Mouse (Mus musculus) ES-CJ7 (cell line): ENCODE measurements around the gene Guca2b.

Source experiments
- DNase-seq: peaks from one replicate; pipeline ENCODE4 v3.0.0; 2011; ENCODE audit warnings: low read depth, low spot score

Guca2b gene

DNA sequence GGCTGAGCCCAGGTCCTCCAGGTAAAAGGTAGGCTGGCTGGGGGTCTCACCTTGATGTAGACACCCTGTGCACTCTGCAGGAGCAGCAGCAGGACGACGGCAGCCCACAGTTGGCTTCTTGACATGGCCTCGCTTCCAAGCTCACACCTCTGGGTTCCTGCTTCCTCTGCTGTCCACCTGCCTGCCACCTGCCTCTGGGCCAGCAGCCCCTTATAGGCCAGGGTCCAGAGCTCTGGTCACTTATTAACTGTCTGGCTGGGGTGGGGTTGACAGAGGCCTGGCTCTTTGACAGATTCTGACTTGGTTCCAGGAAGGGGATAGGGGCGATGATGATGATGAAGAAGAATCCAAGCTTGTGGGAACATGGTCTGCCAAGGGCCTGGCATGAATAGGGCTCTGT lies at the start of gene Guca2b:
Gene Guca2b (minus strand): TSS at position 224 of the 400 bp plus-strand sequence.
- DNase-seq, result no peak

DNA sequence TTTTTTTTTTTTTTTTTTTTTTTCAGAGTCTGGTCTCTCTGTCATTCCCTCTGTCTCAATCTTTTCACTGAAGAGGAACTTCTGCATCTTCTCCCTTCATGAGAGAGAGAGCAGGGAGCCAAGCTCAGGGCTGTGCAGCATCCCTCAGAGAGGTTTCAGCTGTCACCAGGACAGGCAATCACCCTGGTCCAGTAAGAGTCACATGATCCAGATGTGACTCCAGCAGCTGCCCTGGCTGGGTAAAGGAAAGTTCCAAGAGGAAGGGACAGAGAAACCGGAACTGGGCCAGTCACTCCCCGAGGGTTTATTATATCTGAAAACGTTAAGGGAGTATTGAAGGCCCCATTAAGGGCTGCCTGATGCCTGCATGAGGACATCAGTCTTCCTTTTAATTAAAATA lies 49.0 kb upstream of the Guca2b start:
- no peak for DNase-seq

DNA sequence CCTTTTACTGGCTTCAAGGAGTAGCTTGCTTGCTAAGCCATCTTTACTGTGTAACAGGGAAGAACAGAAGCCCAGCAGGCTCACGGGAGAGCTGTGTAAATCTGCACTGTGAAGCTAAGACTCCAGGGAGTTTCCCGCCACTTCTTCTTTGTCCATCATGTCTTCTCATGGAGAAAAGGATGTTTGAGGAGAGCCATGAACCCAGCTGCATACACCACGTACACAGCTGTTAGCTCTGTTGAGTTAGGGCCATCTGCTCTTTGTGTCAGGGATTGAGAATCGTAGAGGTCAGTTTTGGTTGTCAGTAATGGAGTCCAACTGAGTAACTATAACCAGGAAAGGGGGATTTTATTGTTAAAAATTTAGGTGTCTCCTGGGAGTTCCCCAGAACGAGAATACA lies 48.6 kb upstream of the Guca2b start:
- DNase-seq, result no peak

DNA sequence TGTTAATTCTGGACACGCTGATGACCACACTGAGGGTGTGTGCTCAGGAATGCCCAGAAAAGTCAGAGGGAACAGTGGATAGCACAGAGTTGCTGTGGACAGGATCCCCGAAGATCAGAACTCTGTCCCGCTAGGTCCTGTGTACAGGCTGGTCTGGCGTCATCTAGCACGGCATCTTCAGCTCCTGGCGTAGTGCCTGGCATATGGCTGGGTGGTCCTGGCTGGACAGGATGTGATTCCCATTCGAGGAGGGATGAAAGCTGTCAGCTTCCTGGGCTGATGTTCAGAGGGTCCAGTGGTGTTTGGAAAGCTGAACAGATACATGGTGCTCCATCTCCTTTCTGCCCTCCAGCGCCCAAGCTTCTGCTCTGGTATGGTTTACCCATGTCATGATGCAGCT lies 45.2 kb upstream of the Guca2b start:
- no peak for DNase-seq

DNA sequence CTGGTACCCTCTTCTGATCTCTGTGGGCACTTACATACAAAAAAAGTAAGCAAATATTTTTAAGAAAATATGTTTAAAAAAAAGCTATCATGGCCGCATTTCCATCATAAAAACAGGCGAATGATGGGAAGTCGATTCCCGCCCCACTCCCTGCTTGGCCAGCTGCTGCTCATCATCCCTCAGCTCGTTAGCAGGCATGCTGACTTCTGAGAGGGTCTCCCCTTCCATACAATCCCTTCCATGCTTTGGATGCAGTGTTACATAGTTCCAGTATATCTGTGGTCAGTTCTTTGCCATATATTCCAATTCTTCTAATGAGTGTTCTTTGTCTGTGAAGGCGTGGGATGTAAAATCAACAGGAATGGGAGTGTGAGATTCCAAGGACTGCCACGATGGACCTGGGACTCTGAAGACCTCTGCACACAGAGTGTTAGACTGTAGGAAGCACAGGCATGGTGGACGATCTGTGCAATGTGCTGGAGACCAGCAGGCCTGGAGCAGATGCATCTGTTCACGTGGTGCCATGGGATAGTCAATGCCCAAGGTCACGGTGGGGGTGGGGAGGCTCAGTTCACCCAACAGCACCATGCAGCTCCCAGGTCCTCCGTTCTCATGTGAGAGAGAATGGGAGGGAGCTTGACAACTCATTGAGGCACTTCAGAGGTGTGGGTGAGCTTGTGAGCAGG lies 42.7 kb upstream of the Guca2b start:
- no peak for DNase-seq

DNA sequence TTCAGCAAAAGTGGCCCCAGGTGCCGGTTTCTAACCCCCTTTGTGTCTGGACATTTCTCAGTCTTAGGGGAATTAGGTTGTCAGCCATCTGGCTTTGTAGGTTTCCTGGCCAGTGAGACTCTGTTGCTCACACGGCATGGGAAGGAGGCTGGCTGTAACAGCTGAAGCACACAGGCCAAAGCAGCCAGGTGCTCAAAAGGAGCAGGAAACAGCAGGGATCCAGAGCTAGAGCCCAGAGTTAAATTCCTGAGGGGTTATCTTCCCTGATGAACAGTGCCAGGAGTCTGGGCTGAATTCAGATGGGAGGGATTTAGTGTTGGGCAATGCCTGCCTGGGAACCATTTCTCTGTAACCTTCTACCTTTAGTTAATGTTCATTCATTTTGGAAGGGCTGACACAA lies 39.6 kb upstream of the Guca2b start:
- DNase-seq, result no peak

DNA sequence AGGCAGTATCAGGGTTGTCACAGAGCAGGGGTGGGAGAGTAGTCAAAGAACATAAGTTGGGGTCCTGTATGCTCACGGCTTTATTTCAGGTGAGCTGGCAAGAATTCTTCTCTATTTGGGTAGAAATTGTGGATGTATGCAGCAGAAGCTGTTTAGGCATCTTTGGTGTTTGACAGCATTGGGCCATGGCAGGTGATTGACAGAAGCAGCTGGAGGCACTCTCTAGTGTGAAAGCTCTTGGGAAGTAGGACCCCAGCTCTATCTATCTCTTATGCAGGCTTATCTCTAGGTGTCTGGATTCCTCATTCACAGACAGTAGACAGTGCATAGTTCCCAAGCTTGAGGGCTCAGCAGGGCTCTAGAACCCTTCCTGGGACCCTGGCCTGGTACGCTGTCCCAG lies 27.0 kb upstream of the Guca2b start:
- no peak for DNase-seq

DNA sequence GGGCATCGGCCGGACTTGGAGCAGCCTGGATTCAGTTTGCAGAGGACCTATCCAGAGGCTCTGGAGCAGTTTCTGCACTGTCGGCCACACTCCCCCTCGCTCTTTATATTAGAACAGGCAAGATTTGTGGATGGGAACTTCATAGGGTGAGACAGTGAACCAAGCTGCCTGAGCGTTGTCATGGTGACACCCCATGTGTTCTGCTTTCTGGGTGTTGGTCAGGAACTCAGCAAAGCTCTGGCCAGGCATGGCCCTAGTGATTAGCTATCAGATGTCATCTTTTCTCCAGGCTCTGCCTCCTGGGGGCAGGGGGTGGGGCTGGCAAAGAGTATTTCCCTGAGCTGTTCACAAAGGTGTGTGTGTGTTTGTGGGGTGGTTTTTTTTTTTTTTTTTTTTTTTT lies 23.8 kb upstream of the Guca2b start:
- DNase-seq, result peak; percentile 27

DNA sequence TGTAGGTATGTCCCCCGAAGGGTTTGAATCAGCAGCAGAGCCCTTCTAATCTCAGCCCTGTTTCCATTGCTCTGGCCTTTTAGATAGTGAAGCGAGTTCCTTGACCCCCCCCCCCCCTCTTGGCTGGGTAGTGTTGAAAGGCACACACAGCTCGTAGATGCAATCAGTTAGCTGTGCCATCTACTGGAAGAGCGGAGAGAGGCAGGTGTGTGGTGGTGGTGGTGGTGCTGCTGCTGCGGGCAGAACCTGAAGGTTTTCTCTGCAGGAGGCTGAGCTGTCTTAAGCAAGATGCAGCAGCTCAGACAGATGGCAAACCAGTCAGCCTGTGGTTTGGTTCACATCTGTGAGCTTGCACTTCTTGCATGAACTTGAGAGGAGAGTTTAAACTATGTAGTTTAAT lies 13.9 kb upstream of the Guca2b start:
- DNase-seq, result peak; percentile 53

DNA sequence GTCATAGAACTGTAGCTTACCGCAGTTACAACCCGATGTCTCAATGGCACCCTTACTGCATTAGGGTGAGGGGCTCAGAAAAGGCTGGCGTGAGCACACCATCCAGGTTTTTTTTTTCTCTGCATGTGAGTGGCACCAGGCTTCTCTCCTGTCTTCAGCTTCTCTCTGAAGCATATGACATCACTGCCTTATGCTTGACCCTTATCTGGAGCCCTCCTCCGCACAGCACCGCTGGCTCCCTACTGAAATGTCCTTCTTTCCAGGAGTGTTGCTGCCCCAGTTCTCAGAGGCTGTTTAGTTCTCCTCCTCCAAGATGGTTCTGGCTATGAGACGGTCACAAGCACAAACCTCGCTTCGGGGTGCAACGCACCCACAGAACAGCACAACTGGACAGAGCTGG lies 12.4 kb upstream of the Guca2b start:
- DNase-seq, result no peak

DNA sequence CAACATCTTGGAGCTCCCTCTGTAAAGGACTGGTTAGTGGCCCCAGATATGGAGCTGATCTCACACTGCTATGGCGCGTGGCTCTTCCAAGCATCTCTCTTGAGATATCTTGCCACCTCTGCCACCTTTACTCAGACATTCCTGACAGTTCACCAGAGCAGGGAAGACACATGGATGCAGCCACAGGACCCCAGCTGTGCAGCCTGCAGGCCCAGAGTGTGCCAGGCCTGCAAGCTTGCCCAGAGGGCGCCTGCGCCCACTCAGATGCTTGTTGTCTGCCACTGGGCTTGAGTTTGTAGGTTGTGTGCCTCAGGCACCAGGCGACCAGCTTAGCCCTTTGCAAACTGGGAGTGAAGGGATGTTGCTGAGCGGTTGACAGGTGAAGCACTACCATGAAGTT lies 12.0 kb upstream of the Guca2b start:
- no peak for DNase-seq

DNA sequence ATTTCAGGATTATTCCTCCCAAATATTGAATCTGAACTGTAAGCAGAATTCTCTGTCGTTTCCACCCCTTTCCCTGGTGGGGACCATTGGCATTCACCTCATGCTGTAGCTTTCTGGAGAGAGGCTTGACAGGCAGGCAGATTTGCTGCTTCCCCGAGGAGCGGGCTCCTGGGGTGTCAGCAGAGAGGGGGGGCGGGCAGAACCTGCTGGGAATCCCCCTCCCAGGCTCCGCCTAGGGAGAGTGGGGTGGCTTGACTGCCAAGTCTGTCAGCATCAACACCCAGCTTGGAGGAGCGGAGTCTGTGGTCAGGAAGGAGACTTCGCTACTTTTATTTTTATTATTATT lies 11.4 kb upstream of the Guca2b start:
- no peak for DNase-seq

DNA sequence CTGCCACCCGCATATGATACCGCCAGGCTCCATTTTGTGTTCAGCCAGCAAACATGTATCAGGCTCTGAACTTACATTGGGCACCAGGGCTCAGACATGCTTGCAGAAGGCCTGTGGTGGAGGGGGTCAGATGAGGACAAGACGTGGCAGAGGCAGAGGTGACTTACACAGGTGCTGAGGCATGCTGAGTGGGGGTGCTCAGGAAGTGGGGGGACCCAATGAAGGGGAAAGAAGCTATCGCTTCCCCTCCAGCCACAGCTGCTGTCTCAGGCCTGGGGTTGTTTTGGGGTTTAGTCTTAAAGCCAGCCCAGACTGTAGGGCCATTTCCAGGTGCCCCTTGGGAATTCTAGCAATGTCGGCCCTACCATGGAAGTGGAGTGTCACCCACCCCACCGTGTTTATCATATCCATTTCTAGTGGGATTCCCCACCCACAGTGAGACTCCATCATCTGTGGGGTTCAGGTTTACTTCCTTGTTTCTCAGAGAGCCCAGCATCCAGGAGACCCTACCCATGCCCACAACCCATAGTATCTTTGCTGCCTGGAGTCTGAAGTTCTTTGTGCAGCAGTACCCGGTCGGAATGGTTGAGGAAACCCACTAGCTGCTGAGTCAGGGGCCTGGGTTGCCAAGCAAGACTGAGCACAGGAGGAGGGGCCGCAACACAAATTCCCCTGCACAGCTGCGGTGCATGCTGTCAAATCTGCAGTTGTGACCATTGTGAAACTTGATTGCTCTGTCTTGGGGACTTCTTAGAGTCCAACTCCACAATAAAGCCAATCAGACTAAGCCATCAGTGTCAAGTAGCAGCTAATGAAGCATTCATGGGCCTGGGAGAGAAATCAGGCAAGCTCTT lies 10.8 kb upstream of the Guca2b start:
- DNase-seq, result no peak

DNA sequence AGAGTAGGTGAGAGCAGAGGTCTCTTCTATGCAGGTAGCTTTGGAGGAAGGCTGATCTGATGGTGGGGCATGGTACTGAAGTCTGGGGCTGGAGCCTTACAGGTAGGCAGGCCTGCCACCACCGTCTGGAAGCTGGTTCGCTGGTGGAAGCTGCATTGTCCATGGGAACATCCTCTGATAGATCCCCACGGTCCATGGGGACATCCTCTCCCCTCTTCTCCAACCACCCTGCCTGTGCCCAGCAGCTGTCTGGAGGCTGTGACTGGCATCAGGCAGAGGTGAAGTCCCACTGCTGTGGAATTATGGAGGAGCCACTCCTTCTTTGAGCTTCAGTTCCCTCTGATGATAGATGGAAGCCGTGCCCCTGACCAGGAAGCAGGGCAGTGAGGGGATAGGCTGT lies 9.8 kb upstream of the Guca2b start:
- DNase-seq, result no peak

DNA sequence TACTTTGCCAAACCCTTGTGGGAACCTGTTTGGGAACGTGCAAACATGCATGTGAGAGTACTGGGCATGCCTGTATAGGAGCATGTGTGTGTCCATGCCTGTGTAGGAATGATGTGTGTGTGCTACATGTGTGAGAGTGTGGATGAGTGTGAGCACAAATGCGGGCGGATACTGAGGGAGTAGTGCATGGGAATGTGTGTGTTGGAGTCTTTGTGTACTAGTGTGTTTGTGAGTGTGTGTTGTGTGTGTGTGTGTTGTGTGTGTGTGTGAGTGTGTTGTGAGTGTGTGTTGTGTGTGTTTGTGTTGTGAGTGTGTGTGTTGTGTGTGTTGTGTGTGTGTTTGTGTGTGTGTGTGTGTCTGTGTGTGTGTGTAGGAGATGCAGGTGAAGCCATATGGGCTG lies 9.4 kb upstream of the Guca2b start:
- DNase-seq, result no peak

DNA sequence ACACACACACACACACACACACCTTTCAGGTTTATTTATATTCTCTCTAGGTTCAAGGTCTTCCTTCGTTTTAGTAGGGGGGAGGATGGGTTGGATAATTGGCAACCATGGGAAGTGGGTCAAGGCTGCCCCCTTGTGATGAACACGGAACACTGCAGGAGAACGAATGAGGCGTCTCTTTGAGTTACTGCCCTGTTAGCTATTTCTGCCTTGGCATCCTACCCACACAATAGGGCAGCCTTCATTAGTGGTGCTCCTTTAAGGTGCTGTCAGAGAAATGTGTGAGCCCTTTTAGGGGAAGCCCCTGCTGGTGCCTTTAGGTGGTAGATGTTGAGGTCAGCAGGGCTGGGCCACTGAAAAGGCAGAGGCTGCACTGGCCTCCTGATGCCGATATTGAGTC lies 8.7 kb upstream of the Guca2b start:
- peak; percentile 60 for DNase-seq

DNA sequence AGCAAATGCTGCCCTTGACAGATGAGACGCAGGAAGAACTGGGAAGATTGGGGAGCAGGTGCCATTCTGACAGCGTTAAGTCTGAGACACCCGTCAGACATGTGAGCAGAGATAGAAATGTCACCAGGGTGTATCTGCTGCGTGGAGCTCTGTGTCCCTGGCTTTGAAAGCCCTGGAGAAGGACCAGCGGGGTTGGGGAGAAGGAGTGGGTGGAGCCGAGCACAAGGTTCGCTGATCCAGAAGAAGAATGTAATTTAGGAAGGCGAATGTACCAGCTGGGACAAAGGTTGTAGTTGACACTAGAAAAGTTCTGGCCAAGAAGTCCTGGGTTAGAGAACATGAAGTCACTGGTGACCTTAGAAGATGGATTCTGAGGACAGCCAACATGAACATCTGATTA lies 7.4 kb upstream of the Guca2b start:
- DNase-seq, result no peak

DNA sequence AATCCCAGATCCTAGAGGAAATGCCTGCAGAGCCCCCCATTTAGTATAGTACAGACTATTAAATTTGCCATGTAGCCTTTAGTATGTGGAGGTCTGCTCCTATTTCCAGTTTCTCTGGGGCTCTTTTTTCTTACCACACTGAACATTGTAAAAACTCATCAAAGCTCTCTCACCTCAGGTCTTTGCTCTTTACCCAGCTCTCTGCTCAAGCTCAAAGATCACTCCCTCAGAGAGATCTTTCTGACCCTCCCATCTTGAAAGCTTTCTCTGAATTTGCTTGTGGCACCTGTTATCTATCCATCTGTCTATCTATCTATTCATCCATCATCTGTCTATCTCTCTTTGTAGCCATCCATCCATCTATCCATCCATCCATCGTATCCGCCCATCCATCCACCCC lies 6.4 kb upstream of the Guca2b start:
- DNase-seq, result no peak

DNA sequence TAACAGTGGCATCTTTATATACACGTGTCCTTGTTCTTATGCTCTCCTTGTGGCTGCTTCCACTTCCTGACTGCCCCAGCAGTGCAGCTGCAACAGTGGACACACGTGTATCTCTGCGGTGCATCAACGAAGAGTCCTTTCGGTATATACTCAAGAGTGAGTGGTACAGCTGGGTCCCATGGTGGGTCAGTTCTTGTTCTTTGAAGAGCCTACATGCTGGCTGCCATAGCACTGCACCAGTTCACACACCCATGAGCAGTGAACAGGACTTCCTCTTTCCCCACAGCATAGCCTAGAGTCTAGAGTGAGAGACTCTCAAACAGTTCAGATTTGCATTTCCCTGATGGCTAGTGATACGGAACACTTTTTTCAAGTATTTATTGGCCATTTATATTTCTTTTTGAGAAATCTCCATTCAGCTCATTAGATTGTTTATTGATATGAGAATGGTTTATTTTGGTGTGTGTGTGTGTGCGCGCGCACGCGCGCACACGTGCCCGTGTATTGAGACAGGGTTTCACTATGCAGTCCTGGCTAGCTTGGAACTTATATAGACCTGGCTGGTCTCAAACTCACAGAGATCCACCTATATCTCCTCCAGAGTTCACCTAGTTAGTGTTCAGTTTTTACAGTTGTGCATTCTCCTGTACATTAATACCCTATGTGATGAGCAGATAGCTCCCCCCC lies 4.8 kb upstream of the Guca2b start:
- no peak for DNase-seq

DNA sequence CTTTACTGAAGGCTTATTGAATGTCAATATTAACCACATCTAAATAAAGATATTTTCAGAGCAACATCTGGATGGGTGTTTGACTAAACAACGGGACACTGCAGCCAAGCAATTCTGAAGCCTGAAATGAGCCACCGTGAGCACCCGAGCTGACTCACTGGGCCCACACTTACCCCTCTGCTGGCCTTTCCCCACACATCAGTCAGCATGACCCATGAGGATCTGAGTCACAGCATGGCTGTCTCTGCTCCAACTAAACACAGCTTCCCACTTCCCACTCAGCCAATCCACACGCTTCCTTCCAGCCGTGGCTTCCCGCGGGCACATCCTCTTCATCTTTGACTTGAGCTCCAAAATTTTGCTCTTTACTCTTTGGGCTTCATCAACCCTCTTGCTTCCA lies 4.2 kb upstream of the Guca2b start:
- no peak for DNase-seq

DNA sequence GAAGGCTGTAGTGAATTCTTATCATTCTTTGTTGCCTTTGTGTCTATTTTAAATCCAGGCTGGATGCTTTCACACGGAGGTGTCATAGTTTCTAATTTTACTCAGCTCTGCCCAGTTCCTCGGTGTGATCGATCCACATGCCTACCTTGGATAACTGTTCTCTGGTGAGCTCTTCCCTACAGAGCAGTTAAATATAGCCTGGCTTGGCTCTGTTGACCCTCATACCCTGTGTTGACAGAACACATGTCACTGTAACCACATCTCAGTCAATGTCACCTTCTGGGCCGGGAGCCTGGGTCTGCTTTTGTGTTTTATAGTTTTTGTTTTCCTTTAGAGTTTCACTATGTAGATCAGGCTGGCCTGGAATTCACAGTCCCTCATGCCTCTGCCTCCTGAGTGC lies 3.4 kb upstream of the Guca2b start:
- no peak for DNase-seq

DNA sequence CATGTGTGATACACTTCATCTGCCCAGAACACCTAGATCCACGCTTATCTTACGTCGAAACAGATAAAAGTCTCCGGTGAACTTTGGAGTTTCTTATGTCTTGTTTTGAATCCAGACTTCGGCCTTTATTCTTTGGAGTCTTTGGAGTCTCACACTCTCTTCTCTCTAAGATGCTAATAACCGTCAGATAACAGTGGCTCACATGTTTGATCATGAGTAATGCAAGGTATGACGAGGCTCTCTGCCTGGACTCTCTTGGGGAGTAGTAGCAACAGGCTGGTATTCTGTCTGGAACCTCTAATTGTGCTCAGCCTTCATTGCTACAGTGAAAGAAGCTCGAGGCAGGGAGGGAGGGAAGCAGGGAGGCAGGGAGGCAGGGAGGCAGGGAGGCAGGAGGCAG lies 1.3 kb upstream of the Guca2b start:
- DNase-seq, result no peak

DNA sequence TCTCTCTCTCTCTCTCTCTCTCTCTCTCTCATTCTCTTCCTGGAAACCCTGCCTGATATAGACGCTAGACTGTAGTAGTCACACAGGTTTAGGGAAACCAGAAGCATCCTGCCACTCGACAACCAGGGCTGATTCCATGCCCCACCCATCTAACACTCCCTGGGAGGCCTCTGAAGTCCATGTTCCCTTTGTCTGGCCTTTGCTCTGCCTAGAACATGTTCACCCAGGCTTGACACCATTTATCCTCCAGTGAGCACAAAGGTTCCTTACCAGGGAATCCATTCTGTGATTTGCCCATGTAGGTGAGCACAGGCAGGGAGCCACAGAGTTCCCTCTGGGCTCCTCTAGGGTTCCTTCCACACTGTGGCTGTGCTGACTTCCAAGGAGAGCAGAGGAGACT lies 508 bp downstream of the Guca2b start:
- DNase-seq, result no peak
